Mouse (Mus musculus) spleen, adult 2 months (tissue): ENCODE data around the gene Gse1. TPM values are rescaled to one million over a fixed set of nuclear protein-coding genes. Genes with fewer than 3 reads are reported as not detected.

Experiments
- DNase-seq, 2 experiments: peaks; one replicate each; pipeline versions ENCODE4 v3.0.0 to v3.0.0-alpha.2; 2012 to 2021; ENCODE audit warnings: low spot score in 2 of 2, low read depth in 1 of 2
- H3K27ac ChIP-seq: fragments of 200-500 bp; 2 replicates; pipeline ENCODE4 v1.5.1; 2012; ENCODE audit warnings: low read length, inconsistent platforms; ENCODE audit not compliant: insufficient read depth
- H3K27me3 ChIP-seq: fragments of 200-500 bp; 2 replicates; pipeline ENCODE4 v1.6.1; 2012; ENCODE audit warnings: mild to moderate bottlenecking, moderate library complexity, low read length, inconsistent platforms; ENCODE audit not compliant: control insufficient read depth, insufficient read depth
- H3K36me3 ChIP-seq: fragments of 200-500 bp; 2 replicates; pipeline ENCODE4 v1.6.1; 2012; ENCODE audit warnings: mild to moderate bottlenecking, low read length, inconsistent platforms; ENCODE audit not compliant: control insufficient read depth, insufficient read depth
- H3K4me1 ChIP-seq: fragments of 200-500 bp; 2 replicates; pipeline ENCODE4 v1.6.1; 2011; ENCODE audit warnings: inconsistent platforms; ENCODE audit not compliant: control insufficient read depth, insufficient read depth, insufficient read length
- H3K4me3 ChIP-seq: fragments of 200-500 bp; 2 replicates; pipeline ENCODE4 v1.5.1; 2011; ENCODE audit warnings: mild to moderate bottlenecking, inconsistent platforms; ENCODE audit not compliant: insufficient read depth, insufficient read length; ENCODE audit errors: extremely low read depth
- CTCF ChIP-seq: fragments of 200-500 bp; IDR thresholded peaks from 2 replicates; pipeline ENCODE4 v1.5.1; 2011; ENCODE audit warnings: mild to moderate bottlenecking, inconsistent platforms; ENCODE audit not compliant: insufficient read depth, insufficient read length, insufficient replicate concordance; ENCODE audit errors: extremely low read depth
- POLR2A ChIP-seq: fragments of 200-500 bp; IDR thresholded peaks from 2 replicates; pipeline ENCODE4 v1.6.1; 2011; ENCODE audit warnings: low read depth, low read length, inconsistent platforms
- WGBS: fragments of 180-500 bp; shearing (Covaris S2); methylation state at CpG from one replicate; pipeline ENCODE4 v1.1.7; 2018; 5-methylcytosine and 5-hydroxymethylcytosine counted together
- polyA plus RNA-seq: library from polyadenylated mRNA; depleted of rRNA; stranded (reverse); fragments of >200 nt; gene quantifications from 2 replicates; pipeline ENCODE4 v1.2.3, GENCODE M21; 2012

The Gse1 gene
- polyA plus RNA-seq, 1 experiment: 39.2 TPM

GRCm38 (mm10) chr8:120538397-120539240 lies 310.4 kb downstream of the Gse1 start:
- TF ChIP-seq CTCF (no peak), POLR2A (no peak)
- H3K27ac ChIP-seq: peak overlapping the region; percentile 80
- H3K4me1 ChIP-seq: peaks cover 56% of the 10 kb centered on the region
- H3K4me3 ChIP-seq: peak overlapping the region; percentile 78
- H3K27me3 ChIP-seq: peaks cover 10% of the 10 kb centered on the region
- no peaks in the 10 kb centered on the region for H3K36me3 ChIP-seq
- 2% methylated on average over 36 of the region's 37 CpGs for WGBS
- peak; percentile 87 to 92 for DNase-seq

GRCm38 (mm10) chr8:120539381-120539774 lies 311.1 kb downstream of the Gse1 start:
- no peaks in the 10 kb centered on the region for H3K36me3 ChIP-seq
- TF ChIP-seq POLR2A (no peak), CTCF (no peak)
- peak overlapping the region; percentile 80 for H3K27ac ChIP-seq
- peaks cover 10% of the 10 kb centered on the region for H3K27me3 ChIP-seq
- 7% methylated on average over 6 of the region's 6 CpGs for WGBS
- peaks cover 54% of the 10 kb centered on the region for H3K4me1 ChIP-seq
- peak overlapping the region; percentile 33; the same call in 1 of the 2 replicates for H3K4me3 ChIP-seq
- peak in 1 of 2 experiments; percentile 38 for DNase-seq

GRCm38 (mm10) chr8:120539775-120540625 lies 311.7 kb downstream of the Gse1 start:
- Histone ChIP-seq H3K27me3 (peaks cover 10% of the 10 kb centered on the region), H3K4me1 (peaks cover 50% of the 10 kb centered on the region), H3K4me3 (peak overlapping the region; percentile 33; the same call in 1 of the 2 replicates), H3K36me3 (no peaks in the 10 kb centered on the region), H3K27ac (peak overlapping the region; percentile 80)
- TF ChIP-seq POLR2A (no peak), CTCF (no peak)
- WGBS: 21% methylated on average over 23 of the region's 23 CpGs
- DNase-seq: no peak

- no peak for DNase-seq
- Histone ChIP-seq H3K27me3 (no peaks in the 10 kb centered on the region), H3K27ac (no peak overlapping the region), H3K36me3 (no peaks in the 10 kb centered on the region), H3K4me3 (no peak overlapping the region), H3K4me1 (peaks cover 44% of the 10 kb centered on the region; the same call in 1 of the 2 replicates)
- 40% methylated on average over 13 of the region's 13 CpGs for WGBS
- TF ChIP-seq CTCF (no peak), POLR2A (no peak)
These were observed 314.7 kb downstream of the Gse1 start for GRCm38 (mm10) chr8:120542995-120543394.

- Histone ChIP-seq H3K4me1 (peaks cover 44% of the 10 kb centered on the region; the same call in 1 of the 2 replicates), H3K27ac (peak overlapping the region; percentile 43; the same call in 1 of the 2 replicates), H3K27me3 (no peaks in the 10 kb centered on the region), H3K36me3 (no peaks in the 10 kb centered on the region), H3K4me3 (no peak overlapping the region)
- no peak for DNase-seq
- 23% methylated on average over 8 of the region's 8 CpGs for WGBS
- TF ChIP-seq POLR2A (no peak), CTCF (no peak)
These were observed 315.3 kb downstream of the Gse1 start for GRCm38 (mm10) chr8:120543416-120544055.

- Histone ChIP-seq H3K36me3 (no peaks in the 10 kb centered on the region), H3K4me3 (no peak overlapping the region), H3K4me1 (peaks cover 40% of the 10 kb centered on the region; the same call in 1 of the 2 replicates), H3K27me3 (no peaks in the 10 kb centered on the region), H3K27ac (no peak overlapping the region)
- 38% methylated on average over 5 of the region's 5 CpGs for WGBS
- no peak for DNase-seq
- TF ChIP-seq CTCF (no peak), POLR2A (no peak)
These were observed 315.9 kb downstream of the Gse1 start for GRCm38 (mm10) chr8:120544155-120544554.
